Mouse (Mus musculus): ENCODE data around the gene Cit. TPM values are rescaled to one million over a fixed set of nuclear protein-coding genes. Genes with fewer than 3 reads are reported as not detected.

Gene Cit
- total and polyA plus RNA-seq, 2 experiments = 0.43 to 0.74 TPM

- Histone ChIP-seq H3K4me1 (ENCODE audit: control insufficient read depth, insufficient read depth, low read length) (0 out of 2 replicates have a peak, but pooled peaks cover 2% of the 10 kb centered on the region), H3K27ac (replicated peaks; ENCODE audit: insufficient read depth, low read depth, low read length) (peak overlapping the region; percentile 11), H3K27me3 (ENCODE audit: control insufficient read depth, insufficient read depth, low read length) (no peaks in the 10 kb centered on the region), H3K9ac (ENCODE audit: low read depth, low read length) (no peak overlapping the region), H3K36me3 (ENCODE audit: control insufficient read depth, insufficient read depth, low read length) (no peaks in the 10 kb centered on the region), H3K4me3 (ENCODE audit: insufficient read depth, low read depth, low read length) (no peak overlapping the region), H3K79me2 (ENCODE audit: control insufficient read depth, insufficient read depth, low read length) (no peaks in the 10 kb centered on the region)
- DNase-seq (ENCODE audit: extremely low read depth, low read depth, low spot score) = peak; percentile 12
- no peak for TF ChIP-seq CTCF (IDR thresholded peaks at IDR 0.05; ENCODE audit: low read depth, low read length)
- TF ChIP-seq POLR2A (IDR thresholded peaks at IDR 0.05; ENCODE audit: extremely low read depth, insufficient read depth, low read length) = no peak
- WGBS = 72% methylated on average over 9 of the region's 9 CpGs
Measured at GRCm38 (mm10) chr5:115882165-115882564, 37.1 kb downstream of the Cit start.

- no peak overlapping the region for H3K27ac ChIP-seq (replicated peaks; ENCODE audit: insufficient read depth, low read depth, low read length)
- H3K4me3 ChIP-seq (ENCODE audit: insufficient read depth, low read depth, low read length) = no peak overlapping the region
- WGBS = 66% methylated on average over 9 of the region's 9 CpGs
Measured at GRCm38 (mm10) chr5:115884429-115884828, 39.4 kb downstream of the Cit start.

GRCm38 (mm10) chr5:115893772-115894171 is 48.7 kb downstream of the Cit start:
- TF ChIP-seq CTCF (IDR thresholded peaks at IDR 0.05; ENCODE audit: low read depth, low read length) = no peak
- no peak for TF ChIP-seq POLR2A (IDR thresholded peaks at IDR 0.05; ENCODE audit: extremely low read depth, insufficient read depth, low read length)
- Histone ChIP-seq H3K27ac (replicated peaks; ENCODE audit: insufficient read depth, low read depth, low read length) (no peak overlapping the region), H3K4me1 (ENCODE audit: control insufficient read depth, insufficient read depth, low read length) (no peaks in the 10 kb centered on the region), H3K27me3 (ENCODE audit: control insufficient read depth, insufficient read depth, low read length) (no peaks in the 10 kb centered on the region), H3K4me3 (ENCODE audit: insufficient read depth, low read depth, low read length) (no peak overlapping the region), H3K79me2 (ENCODE audit: control insufficient read depth, insufficient read depth, low read length) (no peaks in the 10 kb centered on the region), H3K9ac (ENCODE audit: low read depth, low read length) (no peak overlapping the region), H3K36me3 (ENCODE audit: control insufficient read depth, insufficient read depth, low read length) (no peaks in the 10 kb centered on the region)
- 89% methylated on average over 5 of the region's 5 CpGs for WGBS
- no peak for DNase-seq (ENCODE audit: extremely low read depth, low read depth, low spot score)

More at GRCm38 (mm10) chr5:115884429-115884828, 39.4 kb downstream of the Cit start:
- no peak for TF ChIP-seq POLR2A (IDR thresholded peaks at IDR 0.05; ENCODE audit: extremely low read depth, insufficient read depth, low read length)
- no peak for TF ChIP-seq CTCF (IDR thresholded peaks at IDR 0.05; ENCODE audit: low read depth, low read length)
- H3K79me2 ChIP-seq (ENCODE audit: control insufficient read depth, insufficient read depth, low read length) = no peaks in the 10 kb centered on the region
- 0 out of 2 replicates have a peak, but pooled peaks cover 2% of the 10 kb centered on the region for H3K4me1 ChIP-seq (ENCODE audit: control insufficient read depth, insufficient read depth, low read length)
- no peak overlapping the region for H3K9ac ChIP-seq (ENCODE audit: low read depth, low read length)
- DNase-seq (ENCODE audit: extremely low read depth, low read depth, low spot score) = no peak
- no peaks in the 10 kb centered on the region for H3K36me3 ChIP-seq (ENCODE audit: control insufficient read depth, insufficient read depth, low read length)
- H3K27me3 ChIP-seq (ENCODE audit: control insufficient read depth, insufficient read depth, low read length) = no peaks in the 10 kb centered on the region

GRCm38 (mm10) chr5:115897036-115897435 is 52.0 kb downstream of the Cit start:
- DNase-seq (ENCODE audit: extremely low read depth, low read depth, low spot score) = no peak
- no peaks in the 10 kb centered on the region for H3K79me2 ChIP-seq (ENCODE audit: control insufficient read depth, insufficient read depth, low read length)
- H3K4me1 ChIP-seq (ENCODE audit: control insufficient read depth, insufficient read depth, low read length) = no peaks in the 10 kb centered on the region
- H3K27me3 ChIP-seq (ENCODE audit: control insufficient read depth, insufficient read depth, low read length) = no peaks in the 10 kb centered on the region
- no peak overlapping the region for H3K9ac ChIP-seq (ENCODE audit: low read depth, low read length)
- TF ChIP-seq POLR2A (IDR thresholded peaks at IDR 0.05; ENCODE audit: extremely low read depth, insufficient read depth, low read length) (no peak), CTCF (IDR thresholded peaks at IDR 0.05; ENCODE audit: low read depth, low read length) (no peak)
- no peak overlapping the region for H3K4me3 ChIP-seq (ENCODE audit: insufficient read depth, low read depth, low read length)
- WGBS = 63% methylated on average over 9 of the region's 9 CpGs
- H3K36me3 ChIP-seq (ENCODE audit: control insufficient read depth, insufficient read depth, low read length) = no peaks in the 10 kb centered on the region
- H3K27ac ChIP-seq (replicated peaks; ENCODE audit: insufficient read depth, low read depth, low read length) = no peak overlapping the region

GRCm38 (mm10) chr5:115907037-115908009 is 62.2 kb downstream of the Cit start:
- TF ChIP-seq CTCF (IDR thresholded peaks at IDR 0.05; ENCODE audit: low read depth, low read length) (0 out of 2 replicates have a peak, but pooled peaks have one; percentile 18), POLR2A (IDR thresholded peaks at IDR 0.05; ENCODE audit: extremely low read depth, insufficient read depth, low read length) (no peak)
- no peaks in the 10 kb centered on the region for H3K4me1 ChIP-seq (ENCODE audit: control insufficient read depth, insufficient read depth, low read length)
- 0 out of 2 replicates have a peak, but pooled peaks cover 8% of the 10 kb centered on the region for H3K27me3 ChIP-seq (ENCODE audit: control insufficient read depth, insufficient read depth, low read length)
- H3K36me3 ChIP-seq (ENCODE audit: control insufficient read depth, insufficient read depth, low read length) = no peaks in the 10 kb centered on the region
- peak overlapping the region; percentile 26 for H3K9ac ChIP-seq (ENCODE audit: low read depth, low read length)
- H3K27ac ChIP-seq (replicated peaks; ENCODE audit: insufficient read depth, low read depth, low read length) = no peak overlapping the region
- WGBS = 25% methylated on average over 38 of the region's 38 CpGs
- H3K79me2 ChIP-seq (ENCODE audit: control insufficient read depth, insufficient read depth, low read length) = no peaks in the 10 kb centered on the region
- DNase-seq (ENCODE audit: extremely low read depth, low read depth, low spot score) = no peak
- peak overlapping the region; percentile 40; the same call in 1 of the 2 replicates for H3K4me3 ChIP-seq (ENCODE audit: insufficient read depth, low read depth, low read length)
